In genomic region chr19:30419556-30420280, GRCm38 (mm10) we compare ENCODE assay signal across 10 mouse cellular contexts.
DNase-seq lines count a peak whose midpoint lies in the region; ATAC-seq lines count a peak whose summit lies in the region.
"Had no signal": no experiment of that assay in that cellular context is flagged by ENCODE, and none has a peak within 500 bp of the region (broad histone marks: within the 10 kb centered on the region; RNA-seq: fewer than 3 reads in every experiment).

No protein-coding gene starts in this region.

- H3K9me3 ChIP-seq in heart, embryonic 14.5 days (ENCODE audit: control insufficient read depth, low read length), result no peaks in the 10 kb centered on the region
- H3K9me3 ChIP-seq in hindbrain, embryonic 12.5 days (replicated peaks), result no peaks in the 10 kb centered on the region
- H3K9me3 ChIP-seq in midbrain, embryonic 14.5 days (ENCODE audit: control insufficient read depth, low read length), result no peaks in the 10 kb centered on the region

- H3K36me3 ChIP-seq in heart, embryonic 14.5 days (ENCODE audit: control insufficient read depth, insufficient read depth, low read length), result no peaks in the 10 kb centered on the region
- no peaks in the 10 kb centered on the region for H3K36me3 ChIP-seq in hindbrain, embryonic 12.5 days
- no peaks in the 10 kb centered on the region for H3K36me3 ChIP-seq in midbrain, embryonic 14.5 days (ENCODE audit: control insufficient read depth, insufficient read depth, low read length)

- 0 out of 2 replicates have a peak overlapping the region, but pooled peaks have one; percentile 25 for H3K4me2 ChIP-seq in heart, embryonic 14.5 days (ENCODE audit: low read length)
- peak overlapping the region; percentile 41 for H3K4me2 ChIP-seq in hindbrain, embryonic 12.5 days (replicated peaks)
- peak overlapping the region; percentile 38 for H3K4me2 ChIP-seq in midbrain, embryonic 14.5 days (ENCODE audit: low read length)

- ATAC-seq in heart, embryonic 14.5 days (ENCODE audit: insufficient number of reproducible peaks, insufficient read depth, low FRiP score, low read depth), result no peak
- peak; percentile 97 for ATAC-seq in hindbrain, embryonic 12.5 days (ENCODE audit: low FRiP score)
- peak; percentile 81; the same call in 1 of the 2 replicates for ATAC-seq in midbrain, embryonic 14.5 days (ENCODE audit: low FRiP score, low TSS enrichment)
- ATAC-seq: activated CD4-positive, CD25-positive, alpha-beta regulatory T cell, adult 4 months; intestine, postnatal 0 days had no signal

- no peak overlapping the region for H3K4me3 ChIP-seq in heart, embryonic 14.5 days (ENCODE audit: control insufficient read depth in 1 of 2, insufficient read depth in 1 of 2, low read depth in 1 of 2, low read length in 2 of 2)
- H3K4me3 ChIP-seq in hindbrain, embryonic 12.5 days, result no peak overlapping the region
- 0 out of 2 replicates have a peak overlapping the region, but pooled peaks have one; percentile 5 for H3K4me3 ChIP-seq in midbrain, embryonic 14.5 days (replicated peaks; ENCODE audit: low read depth, low read length)

- H3K9ac ChIP-seq in heart, embryonic 14.5 days (ENCODE audit: low read length), result no peak overlapping the region
- H3K9ac ChIP-seq in hindbrain, embryonic 12.5 days, result no peak overlapping the region
- H3K9ac ChIP-seq in midbrain, embryonic 14.5 days (replicated peaks; ENCODE audit: low read length), result 0 out of 2 replicates have a peak overlapping the region, but pooled peaks have one; percentile 1

- H3K4me1 ChIP-seq in heart, embryonic 14.5 days (ENCODE audit: control insufficient read depth in 2 of 2, insufficient read depth in 2 of 2, low read length in 2 of 2), result no peaks in the 10 kb centered on the region
- peaks cover 6% of the 10 kb centered on the region; the same call in 1 of the 2 replicates for H3K4me1 ChIP-seq in hindbrain, embryonic 12.5 days
- no peaks in the 10 kb centered on the region for H3K4me1 ChIP-seq in midbrain, embryonic 14.5 days (ENCODE audit: control insufficient read depth, insufficient read depth, low read length)

- no peak overlapping the region for H3K27ac ChIP-seq in heart, embryonic 14.5 days (replicated peaks in 1 of 2; ENCODE audit: control insufficient read depth in 1 of 2, insufficient read depth in 1 of 2, low read depth in 2 of 2, low read length in 2 of 2)
- H3K27ac ChIP-seq in hindbrain, embryonic 12.5 days, result peak overlapping the region; percentile 30; the same call in 1 of the 2 replicates
- 0 out of 2 replicates have a peak overlapping the region, but pooled peaks have one; percentile 14 for H3K27ac ChIP-seq in midbrain, embryonic 14.5 days (replicated peaks; ENCODE audit: low read depth, low read length)

- no peak for DNase-seq in heart, adult 11 months
- peak; percentile 89 for DNase-seq in embryo, embryonic 11 days
- peak; percentile 87 for DNase-seq in midbrain, embryonic 14.5 days
- DNase-seq in frontal cortex, postnatal 10 days (ENCODE audit: low spot score in 2 of 2), result no peak
- no peak for DNase-seq in T-cell, adult 2 months (ENCODE audit: low spot score)
- DNase-seq in lung, postnatal 10 days, result no peak

- H3K27me3 ChIP-seq in heart, embryonic 14.5 days (ENCODE audit: control insufficient read depth, insufficient read depth, low read length), result no peaks in the 10 kb centered on the region
- no peaks in the 10 kb centered on the region for H3K27me3 ChIP-seq in hindbrain, embryonic 12.5 days
- no peaks in the 10 kb centered on the region for H3K27me3 ChIP-seq in midbrain, embryonic 14.5 days (ENCODE audit: control insufficient read depth, insufficient read depth, low read length)

- 27% methylated on average over 10 of the region's 10 CpGs for WGBS in heart, embryonic 14.5 days
- 15% methylated on average over 10 of the region's 10 CpGs for WGBS in hindbrain, embryonic 12.5 days
- 15% methylated on average over 10 of the region's 10 CpGs for WGBS in midbrain, embryonic 14.5 days

Comparison
In these comparisons a context has a peak if more than half of its experiments do, and no peak if none do; other contexts are left out.
1. H3K27ac ChIP-seq: peak in hindbrain, embryonic 12.5 days (single experiment) and midbrain, embryonic 14.5 days (single experiment); none in heart, embryonic 14.5 days (0 of 2).
2. DNase-seq: peak in embryo, embryonic 11 days (single experiment) and midbrain, embryonic 14.5 days (single experiment); none in heart, adult 11 months (single experiment), frontal cortex, postnatal 10 days (0 of 2), T-cell, adult 2 months (single experiment) and lung, postnatal 10 days (single experiment).
3. Peak in every context shown above with its lines, with median percentiles within 50 percentile points of each other: H3K4me2 ChIP-seq.